Mouse (Mus musculus): ENCODE measurements around the gene Sp1. TPM values are rescaled to one million over a fixed set of nuclear protein-coding genes. Genes with fewer than 3 reads are reported as not detected.

Sp1 gene
- 12.8 and 13.9 TPM in 2 replicates for polyA plus RNA-seq (2014; fragmentation: Nextera tagmentation; extraction: Ambion mirVana)

- H3K9ac ChIP-seq (replicated peaks; ENCODE audit: low read length), result peak within 1 kb of the TSS; percentile 87
- H3K4me3 ChIP-seq (ENCODE audit: low read depth, low read length), result peak within 1 kb of the TSS; percentile 80
- peak within 1 kb of the TSS; percentile 64 for H3K4me2 ChIP-seq (ENCODE audit: low read depth, low read length)
- ATAC-seq (replicated peaks; ENCODE audit: insufficient number of reproducible peaks, low FRiP score, low TSS enrichment, low read depth) (peak; percentile 100), DNase-seq (ENCODE audit: low spot score) (peak; percentile 99)
- no peaks in the 10 kb centered on the region for H3K9me3 ChIP-seq (replicated peaks; ENCODE audit: control insufficient read depth, low read length)
- peak within 1 kb of the TSS; percentile 99 for H3K27ac ChIP-seq (replicated peaks; ENCODE audit: low read depth, low read length)
- under 1% methylated on average over 38 of the region's 38 CpGs for WGBS
- peaks cover 14% of the 10 kb centered on the region for H3K36me3 ChIP-seq (replicated peaks; ENCODE audit: control insufficient read depth, insufficient read depth, low read depth, low read length)
- no peaks in the 10 kb centered on the region for H3K4me1 ChIP-seq (ENCODE audit: control insufficient read depth, insufficient read depth, low read length)
- no peaks in the 10 kb centered on the region for H3K27me3 ChIP-seq (ENCODE audit: control insufficient read depth, insufficient read depth, low read length)
Measured at GRCm38 (mm10) chr15:102405489-102406195, at the start of gene Sp1. Gene Sp1 (plus strand): TSS chr15:102406143.

- DNase-seq (ENCODE audit: low spot score) (peak; percentile 62), ATAC-seq (replicated peaks; ENCODE audit: insufficient number of reproducible peaks, low FRiP score, low TSS enrichment, low read depth) (no peak; the same call in 1 of the 2 replicates)
- H3K27me3 ChIP-seq (ENCODE audit: control insufficient read depth, insufficient read depth, low read length), result peaks cover 10% of the 10 kb centered on the region; the same call in 1 of the 2 replicates
- H3K4me1 ChIP-seq (ENCODE audit: control insufficient read depth, insufficient read depth, low read length), result peaks cover 15% of the 10 kb centered on the region
- H3K36me3 ChIP-seq (replicated peaks; ENCODE audit: control insufficient read depth, insufficient read depth, low read depth, low read length), result no peaks in the 10 kb centered on the region
- H3K4me3 ChIP-seq (ENCODE audit: low read depth, low read length), result no peak overlapping the region
- H3K4me2 ChIP-seq (ENCODE audit: low read depth, low read length), result peak overlapping the region; percentile 91
- WGBS, result 19% methylated on average over 16 of the region's 16 CpGs
- no peaks in the 10 kb centered on the region for H3K9me3 ChIP-seq (replicated peaks; ENCODE audit: control insufficient read depth, low read length)
- H3K9ac ChIP-seq (replicated peaks; ENCODE audit: low read length), result peak overlapping the region; percentile 88
- peak overlapping the region; percentile 83; the same call in 1 of the 2 replicates for H3K27ac ChIP-seq (replicated peaks; ENCODE audit: low read depth, low read length)
Measured at GRCm38 (mm10) chr15:102356501-102357325, 49.2 kb upstream of the Sp1 start.

- peak overlapping the region; percentile 32 for H3K9ac ChIP-seq (replicated peaks; ENCODE audit: low read length)
- H3K36me3 ChIP-seq (replicated peaks; ENCODE audit: control insufficient read depth, insufficient read depth, low read depth, low read length), result no peaks in the 10 kb centered on the region
- DNase-seq (ENCODE audit: low spot score) (peak; percentile 62), ATAC-seq (replicated peaks; ENCODE audit: insufficient number of reproducible peaks, low FRiP score, low TSS enrichment, low read depth) (no peak)
- peak overlapping the region; percentile 8; the same call in 1 of the 2 replicates for H3K4me3 ChIP-seq (ENCODE audit: low read depth, low read length)
- H3K27me3 ChIP-seq (ENCODE audit: control insufficient read depth, insufficient read depth, low read length), result peaks cover 10% of the 10 kb centered on the region; the same call in 1 of the 2 replicates
- 0 out of 2 replicates have a peak overlapping the region, but pooled peaks have one; percentile 2 for H3K27ac ChIP-seq (replicated peaks; ENCODE audit: low read depth, low read length)
- WGBS, result 5% methylated on average over 25 of the region's 25 CpGs
- no peaks in the 10 kb centered on the region for H3K9me3 ChIP-seq (replicated peaks; ENCODE audit: control insufficient read depth, low read length)
- H3K4me1 ChIP-seq (ENCODE audit: control insufficient read depth, insufficient read depth, low read length), result peaks cover 18% of the 10 kb centered on the region
- peak overlapping the region; percentile 38 for H3K4me2 ChIP-seq (ENCODE audit: low read depth, low read length)
Measured at GRCm38 (mm10) chr15:102358126-102358525, 47.8 kb upstream of the Sp1 start.

- H3K27me3 ChIP-seq (ENCODE audit: control insufficient read depth, insufficient read depth, low read length), result peaks cover 10% of the 10 kb centered on the region; the same call in 1 of the 2 replicates
- ATAC-seq (replicated peaks; ENCODE audit: insufficient number of reproducible peaks, low FRiP score, low TSS enrichment, low read depth) (no peak), DNase-seq (ENCODE audit: low spot score) (no peak)
- WGBS, result 25% methylated on average over 5 of the region's 5 CpGs
- peaks cover 18% of the 10 kb centered on the region for H3K4me1 ChIP-seq (ENCODE audit: control insufficient read depth, insufficient read depth, low read length)
- H3K9ac ChIP-seq (replicated peaks; ENCODE audit: low read length), result no peak overlapping the region
- H3K4me3 ChIP-seq (ENCODE audit: low read depth, low read length), result no peak overlapping the region
- H3K9me3 ChIP-seq (replicated peaks; ENCODE audit: control insufficient read depth, low read length), result no peaks in the 10 kb centered on the region
- H3K36me3 ChIP-seq (replicated peaks; ENCODE audit: control insufficient read depth, insufficient read depth, low read depth, low read length), result no peaks in the 10 kb centered on the region
- H3K27ac ChIP-seq (replicated peaks; ENCODE audit: low read depth, low read length), result no peak overlapping the region
- H3K4me2 ChIP-seq (ENCODE audit: low read depth, low read length), result no peak overlapping the region; the same call in 1 of the 2 replicates
Measured at GRCm38 (mm10) chr15:102358834-102359233, 47.1 kb upstream of the Sp1 start.

- no peaks in the 10 kb centered on the region for H3K9me3 ChIP-seq (replicated peaks; ENCODE audit: control insufficient read depth, low read length)
- H3K27ac ChIP-seq (replicated peaks; ENCODE audit: low read depth, low read length), result no peak overlapping the region
- peak overlapping the region; percentile 26 for H3K4me2 ChIP-seq (ENCODE audit: low read depth, low read length)
- DNase-seq (ENCODE audit: low spot score) (peak; percentile 34), ATAC-seq (replicated peaks; ENCODE audit: insufficient number of reproducible peaks, low FRiP score, low TSS enrichment, low read depth) (peak; percentile 25; the same call in 1 of the 2 replicates)
- 10% methylated on average over 14 of the region's 14 CpGs for WGBS
- no peaks in the 10 kb centered on the region for H3K36me3 ChIP-seq (replicated peaks; ENCODE audit: control insufficient read depth, insufficient read depth, low read depth, low read length)
- H3K4me1 ChIP-seq (ENCODE audit: control insufficient read depth, insufficient read depth, low read length), result peaks cover 15% of the 10 kb centered on the region
- H3K4me3 ChIP-seq (ENCODE audit: low read depth, low read length), result no peak overlapping the region
- H3K9ac ChIP-seq (replicated peaks; ENCODE audit: low read length), result peak overlapping the region; percentile 40
- peaks cover 10% of the 10 kb centered on the region; the same call in 1 of the 2 replicates for H3K27me3 ChIP-seq (ENCODE audit: control insufficient read depth, insufficient read depth, low read length)
Measured at GRCm38 (mm10) chr15:102362648-102363047, 43.3 kb upstream of the Sp1 start.

GRCm38 (mm10) chr15:102364678-102365077 lies 41.3 kb upstream of the Sp1 start:
- Histone ChIP-seq H3K27me3 (ENCODE audit: control insufficient read depth, insufficient read depth, low read length) (no peaks in the 10 kb centered on the region; the same call in 1 of the 2 replicates), H3K9me3 (replicated peaks; ENCODE audit: control insufficient read depth, low read length) (no peaks in the 10 kb centered on the region), H3K4me2 (ENCODE audit: low read depth, low read length) (no peak overlapping the region), H3K4me3 (ENCODE audit: low read depth, low read length) (no peak overlapping the region), H3K4me1 (ENCODE audit: control insufficient read depth, insufficient read depth, low read length) (peaks cover 6% of the 10 kb centered on the region), H3K9ac (replicated peaks; ENCODE audit: low read length) (no peak overlapping the region), H3K27ac (replicated peaks; ENCODE audit: low read depth, low read length) (no peak overlapping the region), H3K36me3 (replicated peaks; ENCODE audit: control insufficient read depth, insufficient read depth, low read depth, low read length) (no peaks in the 10 kb centered on the region)
- ATAC-seq (replicated peaks; ENCODE audit: insufficient number of reproducible peaks, low FRiP score, low TSS enrichment, low read depth), result no peak
- DNase-seq (ENCODE audit: low spot score), result no peak
- WGBS, result 100% methylated on average over 1 of the region's 1 CpGs

GRCm38 (mm10) chr15:102366238-102366637 lies 39.7 kb upstream of the Sp1 start:
- no peak overlapping the region for H3K27ac ChIP-seq (replicated peaks; ENCODE audit: low read depth, low read length)
- ATAC-seq (replicated peaks; ENCODE audit: insufficient number of reproducible peaks, low FRiP score, low TSS enrichment, low read depth), result no peak
- peak overlapping the region; percentile 48 for H3K4me2 ChIP-seq (ENCODE audit: low read depth, low read length)
- no peaks in the 10 kb centered on the region for H3K9me3 ChIP-seq (replicated peaks; ENCODE audit: control insufficient read depth, low read length)
- peaks cover 15% of the 10 kb centered on the region for H3K4me1 ChIP-seq (ENCODE audit: control insufficient read depth, insufficient read depth, low read length)
- H3K36me3 ChIP-seq (replicated peaks; ENCODE audit: control insufficient read depth, insufficient read depth, low read depth, low read length), result no peaks in the 10 kb centered on the region
- peak overlapping the region; percentile 53 for H3K9ac ChIP-seq (replicated peaks; ENCODE audit: low read length)
- H3K4me3 ChIP-seq (ENCODE audit: low read depth, low read length), result peak overlapping the region; percentile 22
- H3K27me3 ChIP-seq (ENCODE audit: control insufficient read depth, insufficient read depth, low read length), result no peaks in the 10 kb centered on the region; the same call in 1 of the 2 replicates
- DNase-seq (ENCODE audit: low spot score), result no peak
- WGBS, result 2% methylated on average over 7 of the region's 7 CpGs
